Mouse (Mus musculus): ENCODE results near the gene Wdr83.

DNA sequence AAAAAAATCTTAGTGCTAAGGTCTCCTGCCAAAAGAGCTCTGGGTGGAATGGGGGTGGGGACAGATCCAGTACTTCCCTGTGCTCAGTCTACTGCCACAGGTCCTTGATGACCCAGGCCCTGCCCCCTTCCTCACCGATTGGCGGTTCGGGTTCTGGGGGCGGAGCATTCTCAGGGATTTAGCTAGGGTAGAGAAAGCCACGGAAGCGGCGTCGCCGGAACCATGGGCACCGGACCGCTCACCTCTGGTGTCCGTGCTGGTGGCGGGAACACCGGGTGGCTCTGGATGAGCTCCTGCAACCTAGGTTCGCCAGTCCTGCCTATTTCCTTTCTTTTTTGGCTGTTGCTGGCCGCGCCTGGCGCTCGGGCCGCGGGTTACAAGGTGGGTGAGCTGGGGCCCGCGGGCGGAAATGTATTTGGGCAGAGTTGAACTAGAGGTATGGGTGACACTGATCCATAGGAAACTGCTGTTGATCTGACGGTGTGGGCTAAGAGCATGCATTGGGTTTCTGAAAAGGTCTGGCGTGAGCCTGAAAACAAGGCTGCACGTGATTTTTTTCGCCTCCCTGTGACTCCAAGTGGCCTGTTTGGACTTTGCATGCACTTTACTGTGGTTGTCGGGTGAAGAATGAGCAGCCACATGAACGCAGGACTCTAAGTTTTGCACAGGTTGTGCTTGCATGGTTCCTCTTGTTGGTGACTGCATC lies 2.2 kb upstream of the Wdr83 start, which contains the start of gene Man2b1:
- TF ChIP-seq CTCF (IDR thresholded peaks at IDR 0.05; ENCODE audit: borderline replicate concordance, insufficient read depth, low read depth, low read length) (0 out of 2 replicates have a peak, but pooled peaks have one; percentile 25), POLR2A (IDR thresholded peaks at IDR 0.05; ENCODE audit: borderline replicate concordance, insufficient read depth, low read length) (peak; percentile 80)
